Mouse (Mus musculus) liver, adult 2 months (tissue): Measurements from ENCODE around the gene Apba3.

Source experiments
- CTCF ChIP-seq: fragments of 200-500 bp; IDR thresholded peaks from 2 replicates; pipeline ENCODE4 v1.5.1; 2011; ENCODE audit warnings: low read depth, low read length, control low read depth
- POLR2A ChIP-seq: fragments of 200-500 bp; IDR thresholded peaks from 2 replicates; pipeline ENCODE4 v1.6.1; 2011; ENCODE audit warnings: low read length, control low read depth; ENCODE audit not compliant: insufficient read depth; ENCODE audit errors: extremely low read depth

- TF ChIP-seq POLR2A, result no peak
- 0 out of 2 replicates have a peak, but pooled peaks have one; percentile 3 for TF ChIP-seq CTCF
These were observed 10.9 kb downstream of the Apba3 start for GRCm38 (mm10) chr10:81277676-81278075.
